Comparison of ENCODE assay signal across 11 mouse cellular contexts in the genomic region with DNA sequence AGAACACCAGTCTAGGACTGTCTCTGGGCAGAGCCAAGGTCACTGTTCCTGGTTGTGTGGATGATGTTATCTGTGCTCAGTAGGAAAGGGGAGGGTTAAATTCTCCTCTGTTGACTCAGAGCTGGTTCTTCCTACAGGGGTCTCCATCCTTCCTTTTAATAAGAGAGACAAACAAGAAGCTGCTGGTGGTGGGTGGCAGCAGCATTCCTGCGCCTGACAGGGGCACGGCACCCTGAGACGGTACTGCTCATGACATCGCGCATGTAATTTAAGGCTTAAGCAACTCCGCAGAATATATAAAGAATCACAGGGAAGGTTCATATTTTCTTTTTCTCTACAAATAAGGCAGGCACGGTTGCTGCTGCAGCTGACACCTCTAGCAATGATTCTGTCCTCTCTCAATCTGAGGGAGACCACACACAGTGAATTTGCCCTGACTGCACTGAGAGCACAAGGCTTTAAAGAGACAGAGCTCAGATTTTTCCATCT.
DNase-seq lines count a peak whose midpoint lies in the region; ATAC-seq lines count a peak whose summit lies in the region.
"Had no signal": no experiment of that assay in that cellular context is flagged by ENCODE, and none has a peak within 500 bp of the region (broad histone marks: within the 10 kb centered on the region; RNA-seq: fewer than 3 reads in every experiment).

No protein-coding gene starts in this region.

- DNase-seq in heart, embryonic 10.5 days (ENCODE audit: low spot score), result no peak
- no peak for DNase-seq in thymus, postnatal 25 days
- no peak for DNase-seq in kidney, postnatal 25 days
- no peak for DNase-seq in cerebellum, adult 11-12 months
- DNase-seq: cerebellum, adult 11 months had no signal

- H3K36me3 ChIP-seq in heart, embryonic 12.5 days, result no peaks in the 10 kb centered on the region
- H3K36me3 ChIP-seq in heart, embryonic 10.5 days, result no peaks in the 10 kb centered on the region
- no peaks in the 10 kb centered on the region for H3K36me3 ChIP-seq in embryonic facial prominence, embryonic 13.5 days
- H3K36me3 ChIP-seq in intestine, embryonic 15.5 days, result no peaks in the 10 kb centered on the region
- H3K36me3 ChIP-seq in neural tube, embryonic 14.5 days (ENCODE audit: control insufficient read depth, insufficient read depth, low read length), result no peaks in the 10 kb centered on the region

- peak overlapping the region; percentile 33 for H3K4me2 ChIP-seq in heart, embryonic 12.5 days
- peak overlapping the region; percentile 35 for H3K4me2 ChIP-seq in embryonic facial prominence, embryonic 13.5 days
- 0 out of 2 replicates have a peak overlapping the region, but pooled peaks have one; percentile 22 for H3K4me2 ChIP-seq in intestine, embryonic 15.5 days (replicated peaks)
- H3K4me2 ChIP-seq in neural tube, embryonic 14.5 days (ENCODE audit: low read depth, low read length), result peak overlapping the region; percentile 23; the same call in 1 of the 2 replicates
- H3K4me2 ChIP-seq: liver, embryonic 11.5 days had no signal

- no peaks in the 10 kb centered on the region for H3K9me3 ChIP-seq in heart, embryonic 12.5 days (replicated peaks)
- H3K9me3 ChIP-seq in heart, embryonic 10.5 days, result no peaks in the 10 kb centered on the region
- no peaks in the 10 kb centered on the region for H3K9me3 ChIP-seq in embryonic facial prominence, embryonic 13.5 days
- H3K9me3 ChIP-seq in intestine, embryonic 15.5 days, result no peaks in the 10 kb centered on the region
- no peaks in the 10 kb centered on the region for H3K9me3 ChIP-seq in neural tube, embryonic 14.5 days (ENCODE audit: control insufficient read depth, low read length)

- WGBS in heart, embryonic 12.5 days, result 25% methylated on average over 7 of the region's 7 CpGs
- WGBS in heart, embryonic 10.5 days, result 27% methylated on average over 7 of the region's 7 CpGs
- WGBS in embryonic facial prominence, embryonic 13.5 days, result 15% methylated on average over 7 of the region's 7 CpGs
- WGBS in intestine, embryonic 15.5 days, result 11% methylated on average over 7 of the region's 7 CpGs
- WGBS in neural tube, embryonic 14.5 days, result 12% methylated on average over 7 of the region's 7 CpGs

- peaks cover 5% of the 10 kb centered on the region; the same call in 1 of the 2 replicates for H3K27me3 ChIP-seq in heart, embryonic 12.5 days (replicated peaks)
- 0 out of 2 replicates have a peak, but pooled peaks cover 10% of the 10 kb centered on the region for H3K27me3 ChIP-seq in heart, embryonic 10.5 days (ENCODE audit: insufficient read depth, poor library complexity, severe bottlenecking)
- H3K27me3 ChIP-seq in embryonic facial prominence, embryonic 13.5 days, result no peaks in the 10 kb centered on the region
- no peaks in the 10 kb centered on the region for H3K27me3 ChIP-seq in intestine, embryonic 15.5 days (replicated peaks)
- H3K27me3 ChIP-seq in neural tube, embryonic 14.5 days (ENCODE audit: control insufficient read depth, insufficient read depth, low read length), result no peaks in the 10 kb centered on the region

- H3K4me3 ChIP-seq in heart, embryonic 12.5 days, result no peak overlapping the region
- no peak overlapping the region; the same call in 1 of the 2 replicates for H3K4me3 ChIP-seq in heart, embryonic 10.5 days
- H3K4me3 ChIP-seq in embryonic facial prominence, embryonic 13.5 days, result no peak overlapping the region
- H3K4me3 ChIP-seq in intestine, embryonic 15.5 days (replicated peaks), result no peak overlapping the region
- no peak overlapping the region for H3K4me3 ChIP-seq in neural tube, embryonic 14.5 days (ENCODE audit: low read depth, low read length)

- no peak overlapping the region for H3K9ac ChIP-seq in heart, embryonic 12.5 days
- no peak overlapping the region for H3K9ac ChIP-seq in embryonic facial prominence, embryonic 13.5 days
- no peak overlapping the region for H3K9ac ChIP-seq in intestine, embryonic 15.5 days
- H3K9ac ChIP-seq in neural tube, embryonic 14.5 days (replicated peaks; ENCODE audit: low read depth, low read length), result no peak overlapping the region; the same call in 1 of the 2 replicates

- no peak overlapping the region for H3K27ac ChIP-seq in heart, embryonic 12.5 days (ENCODE audit: poor library complexity, severe bottlenecking)
- no peak overlapping the region for H3K27ac ChIP-seq in heart, embryonic 10.5 days
- H3K27ac ChIP-seq in embryonic facial prominence, embryonic 13.5 days, result no peak overlapping the region
- 0 out of 2 replicates have a peak overlapping the region, but pooled peaks have one; percentile 36 for H3K27ac ChIP-seq in intestine, embryonic 15.5 days
- peak overlapping the region; percentile 82 for H3K27ac ChIP-seq in neural tube, embryonic 14.5 days (ENCODE audit: low read depth, low read length)

- H3K4me1 ChIP-seq in heart, embryonic 12.5 days (replicated peaks), result peaks cover 14% of the 10 kb centered on the region
- peaks cover 20% of the 10 kb centered on the region for H3K4me1 ChIP-seq in heart, embryonic 10.5 days
- peaks cover 20% of the 10 kb centered on the region for H3K4me1 ChIP-seq in embryonic facial prominence, embryonic 13.5 days
- no peaks in the 10 kb centered on the region; the same call in 1 of the 2 replicates for H3K4me1 ChIP-seq in intestine, embryonic 15.5 days (replicated peaks)
- H3K4me1 ChIP-seq in neural tube, embryonic 14.5 days (ENCODE audit: control insufficient read depth, insufficient read depth, low read length), result peaks cover 21% of the 10 kb centered on the region

- no peak for ATAC-seq in heart, embryonic 12.5 days (ENCODE audit: insufficient number of reproducible peaks, low FRiP score)
- ATAC-seq in embryonic facial prominence, embryonic 13.5 days (ENCODE audit: insufficient number of reproducible peaks, insufficient read depth, low FRiP score, low TSS enrichment, low read depth), result no peak
- ATAC-seq in intestine, embryonic 15.5 days, result peak; percentile 51
- 0 out of 2 replicates have a peak, but pooled peaks have one; percentile 41 for ATAC-seq in neural tube, embryonic 14.5 days (ENCODE audit: low read depth)
- ATAC-seq: inflammation-experienced regulatory T-cells, adult 6 months had no signal

Comparison
In these comparisons a context has a peak if more than half of its experiments do, and no peak if none do; other contexts are left out.
1. ATAC-seq: peak in intestine, embryonic 15.5 days (single experiment) and neural tube, embryonic 14.5 days (single experiment); none in heart, embryonic 12.5 days (single experiment) and embryonic facial prominence, embryonic 13.5 days (single experiment).
2. H3K27ac ChIP-seq: peak in intestine, embryonic 15.5 days (single experiment) and neural tube, embryonic 14.5 days (single experiment); none in heart, embryonic 12.5 days (single experiment), heart, embryonic 10.5 days (single experiment) and embryonic facial prominence, embryonic 13.5 days (single experiment).
3. Peak in every context shown above with its lines, with median percentiles within 50 percentile points of each other: H3K4me2 ChIP-seq.